In genomic region chr5:148595459-148595751, GRCm38 (mm10) we compare ENCODE assay signal across 21 mouse cellular contexts. TPM values are rescaled to one million over a fixed set of nuclear protein-coding genes. Genes with fewer than 3 reads are reported as not detected.
DNase-seq lines count a peak whose midpoint lies in the region; ATAC-seq and TF ChIP-seq lines count a peak whose summit lies in the region.
"Had no signal": no experiment of that assay in that cellular context is flagged by ENCODE, and none has a peak within 500 bp of the region (broad histone marks: within the 10 kb centered on the region; RNA-seq: fewer than 3 reads in every experiment).

No protein-coding gene starts in this region.

- H3K4me2 ChIP-seq in midbrain, postnatal 0 days (ENCODE audit: low read depth, low read length, poor library complexity, severe bottlenecking): no peak overlapping the region
- H3K4me2 ChIP-seq: forebrain, embryonic 13.5 days; heart, embryonic 13.5 days; hindbrain, embryonic 13.5 days; midbrain, embryonic 12.5 days; neural tube, embryonic 13.5 days had no signal

- no peaks in the 10 kb centered on the region for H3K4me1 ChIP-seq in midbrain, postnatal 0 days (ENCODE audit: insufficient read depth, low read length)
- H3K4me1 ChIP-seq: heart, embryonic 13.5 days had no signal

- H3K9me3 ChIP-seq in midbrain, postnatal 0 days (ENCODE audit: low read length): no peaks in the 10 kb centered on the region
- H3K9me3 ChIP-seq: forebrain, embryonic 13.5 days; heart, embryonic 13.5 days; hindbrain, embryonic 13.5 days; midbrain, embryonic 12.5 days; neural tube, embryonic 13.5 days had no signal

- H3K36me3 ChIP-seq in macrophage (ENCODE audit: inconsistent target): no peaks in the 10 kb centered on the region
- no peaks in the 10 kb centered on the region for H3K36me3 ChIP-seq in midbrain, postnatal 0 days (ENCODE audit: insufficient read depth, low read length)
- H3K36me3 ChIP-seq: heart, embryonic 13.5 days; hindbrain, embryonic 13.5 days; midbrain, embryonic 12.5 days; neural tube, embryonic 13.5 days had no signal

- no peak overlapping the region for H3K9ac ChIP-seq in midbrain, postnatal 0 days (replicated peaks; ENCODE audit: low read length, poor library complexity, severe bottlenecking)
- H3K9ac ChIP-seq: forebrain, embryonic 13.5 days; heart, embryonic 13.5 days; hindbrain, embryonic 13.5 days; liver, embryonic 14.5 days; midbrain, embryonic 12.5 days; neural tube, embryonic 13.5 days had no signal

- ATAC-seq in midbrain, postnatal 0 days (ENCODE audit: low FRiP score): no peak
- ATAC-seq: forebrain, embryonic 13.5 days had no signal

- no peak for TF ChIP-seq CTCF in midbrain, postnatal 0 days (IDR thresholded peaks at IDR 0.05)

- H3K27me3 ChIP-seq in midbrain, postnatal 0 days (ENCODE audit: insufficient read depth, low read length): no peaks in the 10 kb centered on the region
- H3K27me3 ChIP-seq: forebrain, embryonic 13.5 days; heart, embryonic 13.5 days; hindbrain, embryonic 13.5 days; neural tube, embryonic 13.5 days had no signal

- 55% methylated on average over 1 of the region's 1 CpGs for WGBS in macrophage (ENCODE audit: missing documents)
- 83% methylated on average over 1 of the region's 1 CpGs for WGBS in midbrain, postnatal 0 days

- H3K79me2 ChIP-seq in macrophage (ENCODE audit: inconsistent target): no peaks in the 10 kb centered on the region

- no peak overlapping the region for H3K4me3 ChIP-seq in macrophage (ENCODE audit: inconsistent target)
- no peak overlapping the region for H3K4me3 ChIP-seq in midbrain, postnatal 0 days (ENCODE audit: low read depth, low read length)
- H3K4me3 ChIP-seq: forebrain, embryonic 13.5 days; heart, embryonic 13.5 days; hindbrain, embryonic 13.5 days; left cerebral cortex, adult 2 months; midbrain, embryonic 12.5 days; neural tube, embryonic 13.5 days had no signal

- peak overlapping the region; percentile 44 for H3K27ac ChIP-seq in macrophage
- no peak overlapping the region for H3K27ac ChIP-seq in midbrain, postnatal 0 days (ENCODE audit: low read depth, low read length)
- H3K27ac ChIP-seq: forebrain, embryonic 13.5 days; heart, embryonic 13.5 days; hindbrain, embryonic 13.5 days; left cerebral cortex, adult 2 months; liver, embryonic 14.5 days; midbrain, embryonic 12.5 days; neural tube, embryonic 13.5 days had no signal

- DNase-seq in 3T3-L1 (ENCODE audit: low read depth, low spot score): peak; percentile 11
- DNase-seq in 416B (ENCODE audit: low read depth): peak; percentile 7
- peak; percentile 14 for DNase-seq in T-cell, adult 2 months (ENCODE audit: low spot score)
- no peak for DNase-seq in midbrain, postnatal 0 days (ENCODE audit: low spot score)
- DNase-seq in right cerebral cortex, postnatal 10 days (ENCODE audit: low spot score in 2 of 2): no peak
- no peak for DNase-seq in right cerebral cortex, postnatal 36 days (ENCODE audit: low spot score in 2 of 2)
- DNase-seq: adrenal gland, postnatal 14 days; cerebellum, adult 18-20 months; cerebellum, postnatal 36 days; gastrocnemius, postnatal 10 days; heart, adult 18-20 months; right cerebral cortex, postnatal 14 days; thymus, postnatal 36 days had no signal

RNA-seq across cellular contexts. Expression of gene Ubl3, which starts 42.8 kb away (rescaled TPM):
- 100 to 1,000 TPM in 25 of 26 experiments, 10 to 100 TPM in 1; 70.4 to 545 (median 156) TPM for total RNA-seq in macrophage (2018; cell fraction: chromatin; rRNA removed)
- 100 to 1,000 TPM; 155 to 296 (median 210) TPM for total RNA-seq in macrophage (2018; cell fraction: cytosol; rRNA removed)
- total RNA-seq in macrophage (2018; cell fraction: nucleus; rRNA removed): 100 to 1,000 TPM; 120 to 291 (median 146) TPM
- polyA plus RNA-seq in macrophage (2018): 131 to 179 TPM (median 142 TPM) in 3 replicates
- total RNA-seq in midbrain, postnatal 0 days (2014; rRNA removed): 126 and 128 TPM in 2 replicates
- 79.1 and 79.7 TPM in 2 replicates for polyA plus RNA-seq in midbrain, postnatal 0 days (2015; fragmentation: Nextera tagmentation; extraction: Ambion mirVana)

Comparison
In these comparisons a context has a peak if more than half of its experiments do, and no peak if none do; other contexts are left out.
1. DNase-seq: peak in 3T3-L1 (single experiment), 416B (single experiment) and T-cell, adult 2 months (single experiment); none in midbrain, postnatal 0 days (single experiment), right cerebral cortex, postnatal 10 days (0 of 2) and right cerebral cortex, postnatal 36 days (0 of 2).